Mouse (Mus musculus): ENCODE results near the gene Fmnl2.

GRCm38 (mm10) chr2:53026056-53026769 is 168.6 kb downstream of the Fmnl2 start:
- TF ChIP-seq CTCF (IDR thresholded peaks at IDR 0.05; ENCODE audit: low read depth, low read length) (no peak), POLR2A (IDR thresholded peaks at IDR 0.05; ENCODE audit: extremely low read depth, insufficient read depth, low read length) (no peak)

Data from liver, adult 2 months (tissue).